Mouse (Mus musculus): ENCODE data around the gene Rpl10l.

The Rpl10l gene

GRCm38 (mm10) chr12:66283991-66284622, at the start of gene Rpl10l:
Gene Rpl10l (minus strand): TSS chr12:66284401.
- DNase-seq (ENCODE audit: extremely low spot score, low read depth, low spot score) = no peak

- DNase-seq (ENCODE audit: extremely low spot score, low read depth, low spot score) = no peak
Measured at GRCm38 (mm10) chr12:66275890-66276289, 8.3 kb downstream of the Rpl10l start.

- DNase-seq (ENCODE audit: extremely low spot score, low read depth, low spot score) = no peak
Measured at GRCm38 (mm10) chr12:66245461-66246099, 38.6 kb downstream of the Rpl10l start.

- DNase-seq (ENCODE audit: extremely low spot score, low read depth, low spot score) = no peak
Measured at GRCm38 (mm10) chr12:66234158-66234557, 50.0 kb downstream of the Rpl10l start.

Data from hindlimb bud, embryonic 11.5 days (tissue).